Mouse (Mus musculus) lung, adult 2 months (tissue): ENCODE measurements around the gene Lancl1.

Experiments
- CTCF ChIP-seq: fragments of 200-500 bp; IDR thresholded peaks from 2 replicates; pipeline ENCODE4 v1.5.1; 2011; ENCODE audit warnings: mild to moderate bottlenecking, low read length, control low read depth; ENCODE audit not compliant: insufficient read depth
- POLR2A ChIP-seq: fragments of 200-500 bp; IDR thresholded peaks from 2 replicates; pipeline ENCODE4 v1.6.1; 2011; ENCODE audit warnings: low read depth, mild to moderate bottlenecking, control low read depth, low read length, borderline replicate concordance; ENCODE audit errors: extremely low read depth

- TF ChIP-seq CTCF (no peak), POLR2A (no peak)
Observed at GRCm38 (mm10) chr1:67033278-67033677, 5.4 kb downstream of the Lancl1 start.
